Comparison of ENCODE assay signal across 10 mouse cellular contexts in genomic region chr11:85828691-85829519, GRCm38 (mm10). TPM values are rescaled to one million over a fixed set of nuclear protein-coding genes. Genes with fewer than 3 reads are reported as not detected.
DNase-seq lines count a peak whose midpoint lies in the region; ATAC-seq and TF ChIP-seq lines count a peak whose summit lies in the region.
"Had no signal": no experiment of that assay in that cellular context is flagged by ENCODE, and none has a peak within 500 bp of the region (broad histone marks: within the 10 kb centered on the region; RNA-seq: fewer than 3 reads in every experiment).

No protein-coding gene starts in this region.

- peaks cover 54% of the 10 kb centered on the region for H3K4me1 ChIP-seq in liver, embryonic 11.5 days (replicated peaks; ENCODE audit: control insufficient read depth, insufficient read depth, low read length)
- H3K4me1 ChIP-seq in liver, postnatal 0 days (ENCODE audit: insufficient read depth): peaks cover 15% of the 10 kb centered on the region
- H3K4me1 ChIP-seq in neural tube, embryonic 15.5 days: peaks cover 30% of the 10 kb centered on the region

- peak; percentile 12 for DNase-seq in adrenal gland, postnatal 14 days
- no peak for DNase-seq in adrenal gland, postnatal 10 days
- DNase-seq in liver, embryonic 11.5 days (ENCODE audit: low spot score): no peak
- no peak for DNase-seq in liver, postnatal 0 days
- DNase-seq in kidney, postnatal 10 days: peak; percentile 59
- no peak for DNase-seq in cerebellum, postnatal 4 days (ENCODE audit: low spot score in 2 of 2)
- no peak for DNase-seq in left cerebral cortex, adult 11 months (ENCODE audit: low spot score)
- DNase-seq: cerebellum, postnatal 25 days had no signal

- no peak overlapping the region for H3K9ac ChIP-seq in liver, embryonic 11.5 days (ENCODE audit: low read depth, low read length)
- H3K9ac ChIP-seq in liver, postnatal 0 days (replicated peaks): no peak overlapping the region
- no peak overlapping the region for H3K9ac ChIP-seq in neural tube, embryonic 15.5 days (replicated peaks)

- 9% methylated on average over 38 of the region's 38 CpGs for WGBS in liver, embryonic 11.5 days
- WGBS in liver, postnatal 0 days (ENCODE audit: insufficient replicate concordance): 13% methylated on average over 38 of the region's 38 CpGs
- 8% methylated on average over 38 of the region's 38 CpGs for WGBS in neural tube, embryonic 15.5 days

- TF ChIP-seq CTCF in liver, postnatal 0 days (IDR thresholded peaks at IDR 0.05; ENCODE audit: low read depth): no peak

- no peak for TF ChIP-seq EP300 in liver, postnatal 0 days (IDR thresholded peaks at IDR 0.05; ENCODE audit: low read depth)

- H3K27ac ChIP-seq in liver, embryonic 11.5 days (ENCODE audit: low read depth, low read length): no peak overlapping the region
- no peak overlapping the region for H3K27ac ChIP-seq in liver, postnatal 0 days (ENCODE audit: low read depth)
- no peak overlapping the region for H3K27ac ChIP-seq in neural tube, embryonic 15.5 days (replicated peaks)

- no peaks in the 10 kb centered on the region for H3K9me3 ChIP-seq in liver, embryonic 11.5 days (ENCODE audit: control insufficient read depth, low read length)
- H3K9me3 ChIP-seq in liver, postnatal 0 days (ENCODE audit: low read length): no peaks in the 10 kb centered on the region
- H3K9me3 ChIP-seq in neural tube, embryonic 15.5 days (replicated peaks): no peaks in the 10 kb centered on the region

- peak overlapping the region; percentile 43 for H3K4me2 ChIP-seq in liver, embryonic 11.5 days
- H3K4me2 ChIP-seq in liver, postnatal 0 days (ENCODE audit: low read depth, low read length): no peak overlapping the region
- peak overlapping the region; percentile 48; the same call in 1 of the 2 replicates for H3K4me2 ChIP-seq in neural tube, embryonic 15.5 days

- no peak for ATAC-seq in liver, embryonic 11.5 days (replicated peaks; ENCODE audit: low FRiP score)
- ATAC-seq in liver, postnatal 0 days: no peak
- no peak for ATAC-seq in neural tube, embryonic 15.5 days (ENCODE audit: low FRiP score)

- peaks cover 95% of the 10 kb centered on the region for H3K27me3 ChIP-seq in liver, embryonic 11.5 days (replicated peaks; ENCODE audit: control insufficient read depth, insufficient read depth, low read length)
- peaks cover 80% of the 10 kb centered on the region for H3K27me3 ChIP-seq in liver, postnatal 0 days (ENCODE audit: insufficient read depth, low read length)
- H3K27me3 ChIP-seq in neural tube, embryonic 15.5 days (replicated peaks): peaks cover 85% of the 10 kb centered on the region

- H3K4me3 ChIP-seq in liver, embryonic 11.5 days (ENCODE audit: low read depth, low read length): peak overlapping the region; percentile 5
- H3K4me3 ChIP-seq in liver, postnatal 0 days (ENCODE audit: low read depth, low read length): no peak overlapping the region
- no peak overlapping the region for H3K4me3 ChIP-seq in neural tube, embryonic 15.5 days (replicated peaks)

- H3K36me3 ChIP-seq in liver, embryonic 11.5 days (ENCODE audit: control insufficient read depth, insufficient read depth, low read length): no peaks in the 10 kb centered on the region
- no peaks in the 10 kb centered on the region for H3K36me3 ChIP-seq in liver, postnatal 0 days (replicated peaks; ENCODE audit: insufficient read depth, low read length)
- no peaks in the 10 kb centered on the region for H3K36me3 ChIP-seq in neural tube, embryonic 15.5 days

RNA-seq across cellular contexts. Expression of gene Tbx2, which starts 3.4 kb away (rescaled TPM):
- 26.3 and 28.3 TPM in 2 replicates for total RNA-seq in adrenal gland, postnatal 14 days (2021)
- total RNA-seq in adrenal gland, postnatal 10 days (2021): 10 to 100 TPM; 27.5 to 31.5 TPM
- 2.7 and 3.2 TPM in 2 replicates for polyA plus RNA-seq in liver, embryonic 11.5 days (2014; fragmentation: Nextera tagmentation; extraction: Ambion mirVana)
- polyA plus RNA-seq in liver, postnatal 0 days (2015; fragmentation: Nextera tagmentation; extraction: Ambion mirVana): 0.66 and 0.75 TPM in 2 replicates
- 1.4 and 1.5 TPM in 2 replicates for polyA plus RNA-seq in neural tube, embryonic 15.5 days (2015; fragmentation: Nextera tagmentation; extraction: Ambion mirVana)

RNA-seq across cellular contexts. Expression of gene Gm11444, which starts 21.2 kb away (rescaled TPM):
- not detected in 2 replicates for total RNA-seq in adrenal gland, postnatal 14 days (2021)
- total RNA-seq in adrenal gland, postnatal 10 days (2021): not detected
- not detected in 2 replicates for polyA plus RNA-seq in liver, embryonic 11.5 days (2014; fragmentation: Nextera tagmentation; extraction: Ambion mirVana)
- polyA plus RNA-seq in liver, postnatal 0 days (2015; fragmentation: Nextera tagmentation; extraction: Ambion mirVana): not detected in 2 replicates
- not detected in 2 replicates for polyA plus RNA-seq in neural tube, embryonic 15.5 days (2015; fragmentation: Nextera tagmentation; extraction: Ambion mirVana)
- total RNA-seq: monocyte, adult 5-6 weeks had no signal

RNA-seq across cellular contexts. Expression of gene Tbx4, which starts 57.3 kb away (rescaled TPM):
- not detected in 2 replicates for total RNA-seq in adrenal gland, postnatal 14 days (2021)
- total RNA-seq in adrenal gland, postnatal 10 days (2021): under 1 TPM in 1 of 2 experiments, not detected in 1; 0.12 TPM
- 0.79 and 0.86 TPM in 2 replicates for polyA plus RNA-seq in liver, embryonic 11.5 days (2014; fragmentation: Nextera tagmentation; extraction: Ambion mirVana)
- not detected in 2 replicates for polyA plus RNA-seq in liver, postnatal 0 days (2015; fragmentation: Nextera tagmentation; extraction: Ambion mirVana)
- polyA plus RNA-seq in neural tube, embryonic 15.5 days (2015; fragmentation: Nextera tagmentation; extraction: Ambion mirVana): 0.19 and 0.29 TPM in 2 replicates
- total RNA-seq: monocyte, adult 5-6 weeks had no signal

Comparison
In these comparisons a context has a peak if more than half of its experiments do, and no peak if none do; other contexts are left out.
1. DNase-seq: peak in adrenal gland, postnatal 14 days (single experiment) and kidney, postnatal 10 days (single experiment); none in adrenal gland, postnatal 10 days (single experiment), liver, embryonic 11.5 days (single experiment), liver, postnatal 0 days (single experiment), cerebellum, postnatal 4 days (0 of 2) and left cerebral cortex, adult 11 months (single experiment).